Mouse (Mus musculus): ENCODE data around the gene Grik3.

DNA sequence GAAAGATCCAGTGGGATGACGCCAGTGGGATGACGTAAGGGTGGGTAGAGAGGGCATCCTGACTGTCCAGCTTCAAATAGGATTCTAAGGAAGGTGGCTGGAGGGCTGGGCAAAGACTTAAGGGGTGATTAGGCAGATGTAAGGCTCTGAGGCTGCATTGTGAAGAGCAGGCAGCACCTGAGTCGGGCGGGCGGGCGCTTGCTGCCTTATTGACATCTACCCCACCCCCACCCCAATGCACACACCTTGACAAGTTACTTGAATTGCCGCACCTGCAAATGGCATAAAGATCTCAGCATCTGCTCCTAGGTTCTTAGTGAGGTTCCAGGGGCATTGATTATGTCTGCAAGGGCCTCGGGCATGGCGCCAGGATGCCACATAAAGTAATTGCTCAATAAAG is 43.5 kb downstream of the Grik3 start:
- TF ChIP-seq CTCF (IDR thresholded peaks at IDR 0.05; ENCODE audit: low read depth) = no peak
- TF ChIP-seq EP300 (IDR thresholded peaks at IDR 0.05; ENCODE audit: low read depth) = no peak
